Mouse (Mus musculus): ENCODE results near the gene Rab3d.

Rab3d gene

DNA sequence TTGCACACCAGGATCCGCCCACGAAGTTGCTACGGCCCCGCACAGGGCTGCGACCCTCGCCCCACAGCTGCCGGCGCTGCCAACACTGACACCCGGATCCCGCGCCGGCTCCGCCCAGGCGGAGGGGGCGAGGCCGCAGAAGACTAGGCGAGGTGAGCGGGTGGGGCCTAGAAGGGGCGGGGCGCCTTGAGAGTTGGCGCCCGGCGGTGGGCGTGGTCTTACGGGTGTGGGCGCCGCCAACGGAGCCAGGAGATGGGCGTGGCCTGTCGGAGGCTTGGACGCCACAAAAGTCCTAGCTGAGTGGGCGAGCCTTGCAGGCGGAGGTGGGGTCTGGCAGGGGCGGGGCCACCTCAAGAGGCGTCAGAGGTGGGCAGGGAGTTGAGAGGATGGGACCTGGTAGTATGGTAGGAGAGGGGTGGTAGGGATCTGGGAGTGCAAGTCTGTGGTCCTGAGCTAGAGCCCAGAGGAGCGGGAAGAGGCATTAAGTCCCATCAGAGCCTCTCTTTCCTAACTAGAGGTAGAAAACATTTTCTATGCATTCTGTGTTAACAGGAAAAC is at the start of gene Rab3d:
Gene Rab3d (minus strand): TSS at position 158 of the 558 bp plus-strand sequence.
- peak; percentile 92 for DNase-seq (ENCODE audit: low read depth, low spot score)

DNA sequence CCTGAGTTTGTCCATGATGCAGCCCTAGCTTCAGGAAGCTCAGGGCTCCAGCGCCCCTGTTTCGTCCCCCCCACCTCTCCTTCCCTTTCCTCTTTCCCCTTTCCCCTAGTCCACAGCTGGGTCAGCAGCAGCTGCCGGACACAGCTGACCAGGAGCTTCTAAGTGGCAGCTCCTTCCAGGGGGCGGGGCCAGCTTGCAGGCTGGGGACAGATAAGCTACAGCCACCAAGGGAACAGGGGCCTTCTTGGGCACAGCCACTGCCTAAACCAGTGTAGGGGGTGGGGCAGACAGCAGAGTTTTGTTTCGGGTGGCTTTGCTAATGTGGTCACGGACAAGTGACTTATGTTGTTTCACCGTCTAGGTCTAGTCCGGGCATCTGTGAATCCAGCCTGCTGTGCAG is 45.4 kb upstream of the Rab3d start, which contains the start of gene Epor:
Gene Epor (minus strand): TSS at position 90 of the 400 bp plus-strand sequence.
- DNase-seq (ENCODE audit: low read depth, low spot score): peak; percentile 38

DNA sequence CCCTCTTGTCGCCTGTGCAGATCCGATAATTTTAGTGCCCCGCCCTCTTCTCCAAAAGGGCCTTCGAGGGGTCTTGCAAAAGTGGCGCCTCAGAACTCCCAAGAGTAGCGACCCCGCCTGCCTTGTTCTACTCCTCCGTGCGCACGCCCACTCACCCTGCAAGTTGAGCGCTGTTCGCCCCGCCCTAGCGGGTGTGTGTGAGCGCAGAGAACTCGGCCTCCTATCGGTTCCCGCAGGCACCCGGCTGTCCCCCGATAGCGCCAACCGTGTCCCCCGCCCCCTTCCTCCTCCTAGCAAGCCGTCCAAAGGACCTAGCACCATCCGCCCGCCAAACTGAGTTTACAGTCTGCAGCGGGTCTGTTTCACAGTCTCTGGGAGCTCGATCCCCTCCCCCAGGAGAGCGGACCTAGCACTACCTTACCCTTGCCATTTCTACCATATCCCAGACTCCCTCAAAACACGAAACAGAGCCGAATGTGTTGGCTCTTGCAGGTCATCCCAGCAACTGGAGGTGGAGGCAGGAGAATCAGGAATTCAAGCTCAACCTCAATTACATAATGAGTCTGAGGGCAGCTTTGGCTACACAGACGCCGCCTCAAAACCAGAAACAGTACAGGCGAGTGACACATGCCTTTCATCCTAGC is 44.5 kb upstream of the Rab3d start:
- peak; percentile 18 for DNase-seq (ENCODE audit: low read depth, low spot score)

DNA sequence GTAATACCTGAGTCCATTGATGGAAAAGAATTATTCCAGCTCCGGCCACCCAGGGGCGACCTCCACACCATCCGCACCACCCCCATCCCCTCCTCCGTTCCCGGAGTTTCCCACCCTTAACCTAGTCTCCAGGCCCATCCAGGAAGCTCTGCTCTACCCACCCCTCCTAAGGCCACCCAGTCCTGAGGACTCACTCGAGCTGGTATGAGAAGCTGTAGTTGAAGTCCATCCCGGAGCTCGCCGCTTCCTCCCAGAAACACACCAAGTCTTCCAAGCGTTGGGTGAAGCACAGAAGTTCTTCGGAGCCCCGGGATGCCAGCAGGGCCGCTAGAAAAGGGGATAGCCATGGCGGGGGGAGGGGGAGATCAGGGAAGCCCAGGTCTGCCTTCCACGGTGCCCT is 44.0 kb upstream of the Rab3d start:
- no peak for DNase-seq (ENCODE audit: low read depth, low spot score)

DNA sequence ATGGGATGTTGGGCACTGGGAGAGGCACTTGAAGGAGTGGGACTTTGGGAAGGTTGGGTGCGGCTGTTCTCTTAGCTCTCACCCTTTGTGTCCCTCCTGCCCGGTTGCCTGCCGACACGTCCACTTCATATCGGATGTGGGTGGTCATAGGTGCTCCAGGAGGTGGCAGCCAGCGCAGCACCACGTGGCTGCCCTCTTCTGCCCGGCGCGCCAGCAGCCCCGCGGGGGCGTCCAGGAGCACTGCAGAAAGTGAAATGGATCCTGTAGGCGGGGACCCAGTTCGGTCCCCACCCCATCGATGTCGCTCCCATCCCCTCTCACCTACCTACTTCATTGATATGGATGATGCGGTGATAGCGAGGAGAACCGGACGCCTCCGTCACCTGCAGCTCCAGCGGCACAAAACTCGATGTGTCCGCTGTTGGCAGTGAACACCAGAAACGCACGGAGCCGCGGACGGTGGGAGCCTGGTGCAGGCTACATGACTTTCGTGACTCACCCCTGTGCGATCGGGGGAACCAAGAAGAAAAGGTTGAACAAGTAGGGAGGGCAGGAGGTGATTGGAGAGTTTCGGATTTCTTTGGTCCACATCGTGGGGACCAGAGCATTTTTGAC is 43.5 kb upstream of the Rab3d start:
- no peak for DNase-seq (ENCODE audit: low read depth, low spot score)

DNA sequence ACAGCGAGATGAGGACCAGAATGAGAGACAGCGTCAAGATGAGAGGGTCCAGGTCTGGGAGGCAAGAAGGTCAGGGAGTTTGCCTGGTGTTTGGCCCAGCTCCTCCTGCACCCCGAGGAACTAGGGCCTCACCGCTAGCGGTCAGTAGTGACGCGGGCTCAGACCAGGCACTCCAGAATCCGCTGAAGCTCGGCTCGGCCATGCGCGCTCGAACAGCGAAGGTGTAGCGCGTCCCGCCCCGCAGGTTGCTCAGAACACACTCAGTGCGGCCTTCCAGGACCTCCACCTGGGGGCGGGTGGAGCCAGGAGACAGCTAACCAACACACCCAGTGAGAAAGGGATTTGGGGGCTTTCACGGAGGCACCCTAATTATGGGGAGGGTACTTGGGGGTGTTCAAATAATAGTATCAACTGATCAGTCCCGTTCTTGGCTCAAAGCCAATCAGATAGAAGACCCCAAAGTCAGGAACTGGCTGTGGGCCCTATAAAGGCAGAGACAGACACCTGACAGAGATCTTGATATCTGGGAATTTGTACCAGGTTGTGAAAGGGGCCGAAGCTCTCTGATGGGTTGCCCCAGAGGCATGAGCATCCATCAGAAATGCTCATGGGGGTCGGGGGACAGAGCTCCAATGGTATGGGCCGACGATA is 42.7 kb upstream of the Rab3d start:
- DNase-seq (ENCODE audit: low read depth, low spot score): no peak

DNA sequence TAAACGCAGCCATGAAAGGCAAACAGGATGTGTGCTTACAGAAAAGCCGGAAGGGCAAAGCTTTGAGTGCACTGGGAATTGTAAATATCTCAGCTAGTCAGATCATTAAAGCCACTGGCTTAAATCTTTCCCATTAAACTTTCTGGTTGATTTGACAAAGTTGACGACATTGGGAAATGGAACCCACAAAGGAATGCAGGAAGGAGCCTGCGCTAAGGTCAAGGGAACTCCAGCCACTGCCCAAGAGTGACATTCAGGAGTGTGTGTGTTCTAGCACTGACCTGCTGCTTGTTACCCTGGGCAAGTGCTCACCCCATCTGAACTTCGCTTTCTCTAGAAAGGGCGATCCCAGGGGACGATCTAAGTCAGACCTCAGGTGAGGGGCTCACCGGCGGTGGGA is 42.1 kb upstream of the Rab3d start:
- no peak for DNase-seq (ENCODE audit: low read depth, low spot score)

DNA sequence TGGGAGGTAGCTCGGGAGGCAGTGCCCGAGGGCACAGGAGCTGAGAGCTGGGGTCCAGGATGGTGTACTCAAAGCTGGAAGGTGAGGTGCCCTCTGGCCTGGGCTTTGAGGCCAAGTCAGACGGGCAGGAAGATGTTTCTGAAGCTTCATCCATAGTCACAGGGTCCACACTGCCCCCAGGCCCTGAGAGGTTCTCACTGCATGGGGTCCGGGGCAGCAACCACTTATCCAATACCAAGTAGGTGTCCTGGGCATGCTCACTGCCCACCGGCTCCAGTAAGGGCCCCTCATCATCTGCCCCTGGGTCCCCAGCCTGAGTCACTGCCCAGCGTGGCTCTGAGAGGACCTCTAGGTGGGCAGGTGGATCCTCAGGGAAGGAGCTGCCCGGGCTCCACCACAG is 41.3 kb upstream of the Rab3d start:
- no peak for DNase-seq (ENCODE audit: low read depth, low spot score)

DNA sequence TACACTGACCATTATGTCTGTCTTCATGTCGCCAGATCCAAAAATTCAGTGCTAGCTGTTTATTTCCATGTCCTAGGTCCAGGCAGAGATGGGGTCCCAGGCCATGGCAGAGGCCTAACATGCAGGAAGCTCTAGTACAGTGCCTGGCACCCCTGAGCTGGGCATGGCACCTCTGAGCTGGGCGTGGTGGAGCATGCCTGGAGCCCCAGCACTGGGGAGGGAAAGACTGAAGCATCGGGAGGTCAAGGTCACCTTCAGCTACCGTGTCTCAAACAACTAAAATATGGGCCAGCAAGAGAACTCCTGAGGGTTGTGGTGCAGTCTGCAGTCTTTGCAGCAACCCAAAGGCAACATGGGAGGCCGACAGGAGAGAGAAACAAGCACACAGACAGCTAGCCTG is 40.4 kb upstream of the Rab3d start:
- no peak for DNase-seq (ENCODE audit: low read depth, low spot score)

DNA sequence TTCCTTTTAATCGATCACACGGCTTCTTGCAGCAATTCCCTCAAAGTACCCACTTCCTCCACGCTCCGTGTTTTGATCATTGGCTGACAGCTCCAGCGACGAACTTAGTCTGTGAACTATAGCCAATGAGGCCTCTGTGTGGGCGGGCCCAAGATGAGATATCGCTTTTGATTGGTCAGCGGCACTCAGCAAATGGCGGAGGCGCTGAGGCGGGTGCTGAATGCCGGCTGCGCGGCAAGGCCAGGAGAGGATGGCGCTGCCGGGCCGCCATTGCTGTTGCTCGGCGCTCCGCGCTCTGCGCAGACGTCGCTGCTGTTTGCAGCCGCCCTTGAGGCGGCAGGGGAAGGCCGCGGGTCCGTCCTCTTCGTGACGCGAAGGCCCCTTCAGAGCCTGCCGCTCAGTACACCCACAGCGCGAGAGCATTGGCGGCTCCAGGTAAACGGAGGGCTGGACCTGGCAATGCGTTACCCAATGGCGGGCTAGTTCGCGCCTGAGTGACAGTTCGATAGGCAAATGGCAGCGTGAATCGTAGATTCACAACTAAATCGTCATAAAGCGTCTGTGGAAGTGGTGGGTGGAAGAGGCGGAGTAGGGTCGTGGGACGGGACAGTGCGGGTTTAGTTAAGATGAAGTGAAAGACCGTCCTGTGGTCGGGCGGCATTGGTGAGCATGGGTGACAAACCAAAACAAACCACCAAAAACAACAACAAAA is 37.7 kb upstream of the Rab3d start, which contains the start of gene Swsap1:
Gene Swsap1 (plus strand): TSS at position 186 of the 712 bp plus-strand sequence.
- peak; percentile 97 for DNase-seq (ENCODE audit: low read depth, low spot score)

DNA sequence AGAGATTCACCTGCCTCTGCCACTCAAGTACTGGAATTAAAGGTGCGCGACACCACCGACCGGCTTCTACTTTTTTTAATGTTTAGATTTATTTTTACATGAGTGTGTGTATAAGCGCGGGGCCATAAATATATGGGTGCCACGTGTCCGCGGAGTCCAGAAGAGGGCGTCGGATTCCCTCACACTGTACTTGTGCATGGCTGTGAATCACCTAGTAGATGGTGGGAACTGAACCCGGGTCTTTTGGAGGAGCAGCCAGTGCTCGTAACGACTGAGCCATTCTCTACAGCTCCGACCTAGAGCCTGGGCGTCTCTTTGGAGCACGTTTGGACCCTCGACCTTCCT is 37.2 kb upstream of the Rab3d start:
- DNase-seq (ENCODE audit: low read depth, low spot score): no peak

DNA sequence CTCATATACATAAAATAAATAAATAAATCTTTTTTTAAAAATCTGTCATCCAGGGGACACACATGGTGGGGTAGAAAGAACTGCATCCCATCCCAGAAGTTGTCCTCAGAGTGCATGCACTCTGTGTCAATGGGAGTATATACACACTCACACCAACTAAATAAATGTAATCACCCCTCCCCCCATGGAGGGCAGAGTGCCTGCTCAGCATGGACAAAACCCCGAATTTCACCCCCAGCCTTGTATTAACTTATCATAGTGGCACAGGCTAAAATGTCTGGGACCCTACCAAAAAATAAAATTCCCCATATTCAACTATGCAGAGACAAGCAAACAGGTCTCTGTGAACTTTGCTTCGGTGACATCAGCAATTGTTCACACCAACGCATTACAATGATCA is 36.6 kb upstream of the Rab3d start:
- DNase-seq (ENCODE audit: low read depth, low spot score): no peak

DNA sequence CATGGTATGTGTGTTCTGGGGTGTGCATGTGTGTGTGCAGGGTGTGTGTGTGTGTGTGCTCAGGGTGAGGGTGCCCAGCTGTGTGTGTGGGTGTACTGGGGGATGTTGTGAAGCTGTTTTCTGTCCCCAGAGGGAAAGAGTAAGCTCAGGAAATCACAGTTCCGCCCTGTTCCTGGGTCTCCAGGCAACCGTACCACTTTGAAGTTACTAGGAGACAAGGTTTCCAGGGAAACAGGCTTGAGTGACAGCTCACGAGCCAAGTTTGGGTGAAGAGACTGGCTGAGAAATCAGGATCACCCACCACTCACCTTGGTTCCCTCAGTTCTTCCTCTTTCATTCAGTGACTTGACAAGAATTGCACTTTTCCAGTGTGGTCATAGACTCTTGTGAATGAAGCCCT is 35.6 kb upstream of the Rab3d start:
- DNase-seq (ENCODE audit: low read depth, low spot score): no peak

DNA sequence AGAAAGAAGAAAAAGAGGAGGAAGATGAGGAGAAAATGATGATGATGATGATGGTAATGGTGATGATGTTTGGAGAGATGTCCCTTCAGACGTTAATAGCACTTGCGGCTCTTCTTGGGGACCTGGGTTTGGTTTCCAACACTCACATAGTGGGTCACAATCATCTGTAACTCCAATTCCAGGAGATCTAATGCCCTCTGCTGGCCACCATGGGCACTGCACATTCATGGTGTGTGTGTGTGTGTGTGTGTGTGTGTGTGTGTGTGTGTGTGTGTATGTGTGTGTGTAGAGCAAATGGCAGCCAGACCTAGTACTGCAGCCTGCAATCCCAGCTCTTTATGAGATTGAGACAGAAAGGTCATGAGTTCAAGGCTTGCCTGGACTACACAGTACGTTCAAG is 34.0 kb upstream of the Rab3d start:
- no peak for DNase-seq (ENCODE audit: low read depth, low spot score)

DNA sequence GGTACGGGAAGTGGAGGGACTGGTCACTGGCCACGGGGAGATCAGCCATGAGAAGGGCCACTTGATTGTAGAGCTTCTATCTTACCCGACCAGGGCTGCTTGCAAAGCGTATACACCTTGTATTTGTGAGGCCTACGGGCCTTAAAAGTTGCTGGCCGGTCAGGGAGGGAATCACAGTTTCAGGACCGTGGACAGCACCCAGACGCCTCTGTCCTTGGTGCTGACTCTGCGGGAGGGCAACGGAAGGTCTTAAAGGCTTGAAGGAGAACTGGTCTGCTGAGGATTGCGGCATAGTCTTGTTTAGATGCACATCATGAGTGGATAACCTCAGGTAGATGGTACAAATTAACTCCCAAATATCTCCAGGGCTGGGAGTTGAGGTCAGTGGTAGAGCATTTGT is 32.3 kb upstream of the Rab3d start:
- peak; percentile 45 for DNase-seq (ENCODE audit: low read depth, low spot score)

DNA sequence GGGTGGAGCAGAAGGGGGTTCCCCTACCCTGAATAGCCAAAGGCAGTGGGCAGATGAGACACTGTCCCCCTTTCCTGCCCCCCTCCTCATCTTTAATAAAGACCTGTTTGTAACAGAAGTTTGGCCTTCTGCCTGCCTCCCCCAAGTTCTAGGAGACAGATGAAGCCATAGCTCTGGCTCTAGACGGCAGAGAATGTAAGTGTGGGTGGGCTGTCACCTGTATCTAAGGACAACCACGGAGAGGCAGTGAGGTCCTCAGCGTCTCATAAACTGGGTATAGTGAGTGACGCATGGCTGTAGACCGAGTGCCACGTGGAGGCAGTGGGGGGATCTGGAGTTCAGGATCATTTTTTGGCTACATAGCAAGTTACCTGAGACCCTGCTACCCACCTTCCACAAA is 30.8 kb upstream of the Rab3d start:
- no peak for DNase-seq (ENCODE audit: low read depth, low spot score)

DNA sequence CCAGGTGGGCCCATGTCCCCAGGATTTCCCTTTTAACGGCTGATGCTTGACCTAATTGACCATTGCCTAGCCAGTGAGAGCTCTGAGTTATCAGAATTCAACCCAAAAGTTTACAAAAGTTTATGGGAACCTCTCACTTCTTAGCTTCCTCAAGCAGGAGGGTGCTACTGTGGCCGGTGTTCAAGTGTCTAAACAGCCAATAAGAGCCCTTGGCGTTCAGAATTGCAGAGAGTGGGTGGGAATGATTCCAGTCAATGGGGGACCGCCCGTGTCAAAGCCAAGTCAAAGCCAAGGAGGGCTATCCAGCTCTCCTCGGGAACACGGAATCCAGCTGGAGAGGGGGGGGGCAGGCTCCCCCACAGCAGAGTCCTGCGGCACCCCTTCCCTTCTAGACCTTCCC is 30.2 kb upstream of the Rab3d start:
- no peak for DNase-seq (ENCODE audit: low read depth, low spot score)

DNA sequence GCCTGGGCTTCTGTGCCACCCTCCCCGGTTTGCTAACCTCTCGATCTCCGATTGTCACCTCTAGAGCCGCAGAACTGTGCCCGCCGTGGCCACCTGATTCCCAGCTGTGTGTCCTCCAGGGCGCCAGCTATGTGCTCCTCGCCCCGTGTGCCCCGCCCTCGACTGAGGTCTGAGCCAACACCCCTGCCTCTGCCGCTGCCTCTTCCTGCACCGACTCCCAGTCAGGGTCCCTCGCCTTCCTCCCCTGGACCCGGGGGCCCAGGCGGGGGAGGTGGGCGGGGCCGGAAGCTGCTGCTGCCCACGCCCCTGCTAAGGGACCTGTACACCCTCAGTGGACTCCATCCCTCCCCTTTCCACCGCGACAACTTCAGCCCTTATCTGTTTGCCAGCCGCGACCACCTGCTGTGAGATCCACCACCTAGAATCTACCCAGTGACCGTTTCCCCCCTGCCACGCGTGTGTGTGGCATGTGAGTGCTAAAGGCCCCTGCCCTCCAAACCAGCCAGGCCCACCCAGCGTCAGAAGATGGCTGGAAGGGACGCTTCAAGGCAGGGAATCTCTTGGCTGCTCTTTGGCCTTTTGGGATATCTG is 29.6 kb upstream of the Rab3d start:
- no peak for DNase-seq (ENCODE audit: low read depth, low spot score)

DNA sequence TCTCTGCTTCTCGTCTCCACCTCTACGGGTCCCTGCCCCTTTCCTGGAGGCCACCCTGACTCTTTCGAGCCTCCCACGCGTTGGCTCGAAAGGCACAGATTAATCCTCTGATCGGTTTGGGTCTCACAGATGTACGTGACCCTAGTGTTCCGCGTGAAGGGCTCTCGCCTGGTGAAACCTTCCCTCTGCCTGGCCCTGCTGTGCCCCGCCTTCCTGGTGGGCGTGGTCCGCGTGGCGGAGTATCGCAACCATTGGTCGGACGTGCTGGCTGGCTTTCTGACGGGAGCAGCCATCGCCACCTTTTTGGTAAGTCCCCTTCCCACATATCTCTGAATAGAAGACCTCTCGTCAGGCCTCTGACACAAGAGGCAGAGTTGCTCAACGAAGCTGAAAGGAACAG is 26.3 kb upstream of the Rab3d start:
- DNase-seq (ENCODE audit: low read depth, low spot score): no peak

DNA sequence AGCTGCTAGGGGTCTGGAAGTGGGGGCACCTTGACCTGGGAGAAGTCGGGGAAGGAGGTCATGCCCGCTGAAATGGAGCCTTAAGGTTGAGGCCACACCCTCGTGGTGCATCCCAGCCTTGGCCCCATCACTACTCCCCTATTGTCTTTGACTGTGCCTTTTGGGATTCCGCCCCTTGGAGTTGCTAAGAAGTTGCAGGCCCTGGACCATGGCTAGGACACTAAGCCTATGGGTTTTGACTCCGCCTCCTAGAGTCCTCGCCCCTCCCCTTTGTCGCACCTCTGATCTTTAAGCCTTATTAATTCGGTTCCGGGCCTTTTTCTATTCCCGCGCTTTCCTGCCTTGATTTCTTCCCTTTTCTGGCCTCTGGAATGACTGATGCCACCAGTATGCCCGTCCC is 25.6 kb upstream of the Rab3d start:
- DNase-seq (ENCODE audit: low read depth, low spot score): no peak

DNA sequence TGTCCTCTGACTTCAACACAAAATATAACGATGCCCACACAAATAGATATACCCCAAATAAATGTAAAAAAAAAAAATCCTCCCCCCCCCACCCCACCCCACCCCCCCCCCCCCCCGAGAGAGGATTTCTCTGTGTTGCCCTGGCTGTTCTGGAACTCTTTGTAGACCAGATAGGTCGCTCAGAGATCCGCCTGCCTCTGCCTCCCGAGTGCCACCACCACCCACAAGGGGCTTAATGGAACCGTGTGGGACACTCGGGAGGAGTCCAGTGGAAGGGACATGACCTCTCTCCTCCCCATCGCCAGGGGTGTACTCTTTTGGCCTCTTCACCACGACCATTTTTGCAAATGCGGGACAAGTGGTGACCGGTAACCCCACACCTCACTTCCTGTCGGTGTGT is 25.1 kb upstream of the Rab3d start:
- DNase-seq (ENCODE audit: low read depth, low spot score): no peak

Measured in skeletal muscle tissue, adult 2 months (tissue).